Mouse (Mus musculus) layer of hippocampus, adult 9-11 months (tissue): ENCODE measurements around the gene Krt72.

Experiments used
- DNase-seq: peaks from one replicate; pipeline ENCODE4 v3.0.0; 2022

The Krt72 gene

GRCm38 (mm10) chr15:101786360-101786759 is at the start of gene Krt72:
TSS of gene Krt72 (minus strand) at chr15:101786460.
- no peak for DNase-seq

GRCm38 (mm10) chr15:101834784-101835328 is 48.6 kb upstream of the Krt72 start:
- DNase-seq, result no peak

- no peak for DNase-seq
Measured at GRCm38 (mm10) chr15:101833131-101833530, 46.9 kb upstream of the Krt72 start.

GRCm38 (mm10) chr15:101829441-101829840 is 43.2 kb upstream of the Krt72 start:
- no peak for DNase-seq

GRCm38 (mm10) chr15:101821786-101822185 is 35.5 kb upstream of the Krt72 start:
- DNase-seq, result no peak

GRCm38 (mm10) chr15:101817875-101818274 is 31.6 kb upstream of the Krt72 start, which contains the start of gene Krt2:
TSS of gene Krt2 (minus strand) at chr15:101818169.
- DNase-seq, result peak; percentile 22

- peak; percentile 59 for DNase-seq
Measured at GRCm38 (mm10) chr15:101803052-101803822, 17.0 kb upstream of the Krt72 start.

- DNase-seq, result no peak
Measured at GRCm38 (mm10) chr15:101802296-101802835, 16.1 kb upstream of the Krt72 start, which contains the start of gene Krt73. TSS of gene Krt73 (minus strand) at chr15:101802346.

GRCm38 (mm10) chr15:101790867-101791266 is 4.6 kb upstream of the Krt72 start:
- no peak for DNase-seq

GRCm38 (mm10) chr15:101773420-101773819 is 12.8 kb downstream of the Krt72 start:
- peak; percentile 19 for DNase-seq

- peak; percentile 81 for DNase-seq
Measured at GRCm38 (mm10) chr15:101772711-101773081, 13.6 kb downstream of the Krt72 start.

GRCm38 (mm10) chr15:101772080-101772710 is 14.1 kb downstream of the Krt72 start:
- DNase-seq, result no peak

- no peak for DNase-seq
Measured at GRCm38 (mm10) chr15:101770226-101770625, 16.0 kb downstream of the Krt72 start.

GRCm38 (mm10) chr15:101742711-101743110 is 43.5 kb downstream of the Krt72 start, which contains the start of gene Krt71:
TSS of gene Krt71 (minus strand) at chr15:101743109.
- no peak for DNase-seq

- no peak for DNase-seq
Measured at GRCm38 (mm10) chr15:101737786-101738185, 48.5 kb downstream of the Krt72 start.

- no peak for DNase-seq
Measured at GRCm38 (mm10) chr15:101730653-101731052, 55.6 kb downstream of the Krt72 start.
